Mouse (Mus musculus) right cerebral cortex, postnatal 10 days (tissue): ENCODE measurements around the gene Fbh1.
"Not testable (repeated sequence)": the region's sequence is repeated elsewhere in the genome, so short reads cannot be mapped to it uniquely, and the experiment has no call there.

Source experiments
- DNase-seq, 2 experiments: peaks; one replicate each; pipeline ENCODE4 v3.0.0; 2021; ENCODE audit warnings: low spot score in 2 of 2

Gene Fbh1

GRCm38 (mm10) chr2:11718573-11718972 is 58.8 kb downstream of the Fbh1 start:
- DNase-seq, result no peak

GRCm38 (mm10) chr2:11714535-11714934 is 62.8 kb downstream of the Fbh1 start:
- peak; percentile 37 to 65 for DNase-seq

GRCm38 (mm10) chr2:11713021-11713420 is 64.4 kb downstream of the Fbh1 start:
- DNase-seq, result no peak

- no peak for DNase-seq
These were observed 64.8 kb downstream of the Fbh1 start for GRCm38 (mm10) chr2:11712483-11712990.

- DNase-seq, result not testable (repeated sequence)
These were observed 67.3 kb downstream of the Fbh1 start for GRCm38 (mm10) chr2:11710101-11710500.

GRCm38 (mm10) chr2:11708538-11708937 is 68.8 kb downstream of the Fbh1 start:
- DNase-seq, result peak in 1 of 2 experiments; percentile 25

GRCm38 (mm10) chr2:11706746-11707065 is 70.7 kb downstream of the Fbh1 start:
- DNase-seq, result peak in 1 of 2 experiments; percentile 35

GRCm38 (mm10) chr2:11706030-11706745 is 71.2 kb downstream of the Fbh1 start:
- DNase-seq, result no peak

GRCm38 (mm10) chr2:11705201-11706025 is 72.0 kb downstream of the Fbh1 start, which contains the start of gene Il15ra:
Gene Il15ra, plus strand, starts transcription at chr2:11705290.
- DNase-seq, result peak; percentile 67 to 77

GRCm38 (mm10) chr2:11699905-11700304 is 77.5 kb downstream of the Fbh1 start:
- no peak for DNase-seq

- no peak for DNase-seq
These were observed 78.4 kb downstream of the Fbh1 start for GRCm38 (mm10) chr2:11698994-11699393.

GRCm38 (mm10) chr2:11695867-11696266 is 81.5 kb downstream of the Fbh1 start:
- DNase-seq, result no peak

GRCm38 (mm10) chr2:11694104-11694503 is 83.3 kb downstream of the Fbh1 start:
- no peak for DNase-seq

GRCm38 (mm10) chr2:11693352-11693751 is 84.0 kb downstream of the Fbh1 start:
- DNase-seq, result no peak
